Mouse (Mus musculus) frontal cortex, postnatal 14 days (tissue): ENCODE measurements at regions not wholly inside any gene's neighbourhood (a gene's known extent, or its start where the extent isn't known, plus 50 kb on each side); places are given as distances from the start of the nearest gene placed in this dataset.
"Not testable (repeated sequence)": the region's sequence is repeated elsewhere in the genome, so short reads cannot be mapped to it uniquely, and the experiment has no call there.

Experiments used
- DNase-seq, 2 experiments: peaks; one replicate each; pipeline ENCODE4 v3.0.0; 2022; ENCODE audit warnings: low spot score in 2 of 2

GRCm38 (mm10) chr2:64443171-64443570 lies 345.3 kb upstream of the Fign start:
- DNase-seq = no peak

GRCm38 (mm10) chr2:64440961-64441360 lies 343.1 kb upstream of the Fign start:
- DNase-seq = no peak

- DNase-seq = not testable (repeated sequence)
These were observed 319.3 kb upstream of the Fign start for GRCm38 (mm10) chr2:64417129-64417528.

- no peak for DNase-seq
These were observed 316.0 kb upstream of the Fign start for GRCm38 (mm10) chr2:64413846-64414245.

GRCm38 (mm10) chr2:64413263-64413662 lies 315.4 kb upstream of the Fign start:
- no peak for DNase-seq

- no peak for DNase-seq
These were observed 298.1 kb upstream of the Fign start for GRCm38 (mm10) chr2:64395946-64396345.

GRCm38 (mm10) chr2:64394619-64395294 lies 296.9 kb upstream of the Fign start:
- no peak for DNase-seq

GRCm38 (mm10) chr2:64394199-64394598 lies 296.4 kb upstream of the Fign start:
- no peak for DNase-seq

- DNase-seq = no peak
These were observed 272.0 kb upstream of the Fign start for GRCm38 (mm10) chr2:64369791-64370190.

GRCm38 (mm10) chr2:64367188-64367587 lies 269.4 kb upstream of the Fign start:
- DNase-seq = no peak

- no peak for DNase-seq
These were observed 268.7 kb upstream of the Fign start for GRCm38 (mm10) chr2:64366528-64366927.

GRCm38 (mm10) chr2:64356286-64356685 lies 258.4 kb upstream of the Fign start:
- no peak for DNase-seq

- DNase-seq = no peak
These were observed 227.7 kb upstream of the Fign start for GRCm38 (mm10) chr2:64325499-64325898.
